15 mouse cellular contexts compared by ENCODE assay signal in the genomic region with DNA sequence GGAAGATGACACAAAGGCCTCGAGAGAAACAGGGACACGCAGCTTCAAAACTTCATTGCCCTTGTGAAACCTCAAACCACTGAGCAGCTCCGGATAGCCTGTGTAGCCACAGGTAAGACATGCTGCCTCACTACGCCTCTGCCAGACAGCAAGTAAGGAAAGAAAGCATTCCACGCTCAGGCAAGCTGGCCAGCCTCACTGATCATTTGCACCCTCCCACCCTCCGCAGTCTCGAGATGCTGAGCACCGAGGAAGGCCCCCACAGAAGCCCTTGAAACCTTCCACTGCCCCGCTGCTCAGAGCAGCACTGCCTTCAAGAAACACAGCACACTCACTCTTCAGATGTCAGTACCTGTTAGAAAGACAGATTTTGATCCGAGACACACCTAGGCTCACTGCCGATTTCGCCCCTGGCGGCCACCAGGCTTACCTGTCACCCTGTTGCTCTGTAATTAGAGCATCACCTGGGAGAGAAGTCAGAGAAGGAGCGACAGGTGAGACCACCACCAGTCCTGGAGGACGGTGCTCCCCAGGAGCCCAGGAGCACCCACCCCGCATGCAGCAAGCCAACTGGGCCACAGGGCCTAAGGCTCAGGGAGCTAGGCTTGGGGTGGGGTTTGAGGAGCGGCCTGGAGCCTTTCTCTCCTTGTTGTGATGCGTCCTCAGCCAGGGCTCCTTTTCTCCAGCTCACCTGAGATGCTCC. TPM values are rescaled to one million over a fixed set of nuclear protein-coding genes. Genes with fewer than 3 reads are reported as not detected.
A peak's percentile ranks its signal among the peaks of the same experiment; 100 is the strongest.
DNase-seq lines count a peak whose midpoint lies in the region; ATAC-seq lines count a peak whose summit lies in the region.
"Had no signal": no experiment of that assay in that cellular context is flagged by ENCODE, and none has a peak within 500 bp of the region (broad histone marks: within the 10 kb centered on the region; RNA-seq: fewer than 3 reads in every experiment).

No protein-coding gene starts in this region.

- no peak overlapping the region for H3K4me3 ChIP-seq in forebrain, embryonic 12.5 days (replicated peaks)
- H3K4me3 ChIP-seq in midbrain, embryonic 14.5 days (replicated peaks; ENCODE audit: low read depth, low read length) = peak overlapping the region; percentile 39
- H3K4me3 ChIP-seq in liver, embryonic 11.5 days (ENCODE audit: low read depth, low read length) = no peak overlapping the region
- H3K4me3 ChIP-seq in kidney, embryonic 15.5 days (replicated peaks) = no peak overlapping the region
- H3K4me3 ChIP-seq: megakaryocyte, embryonic 14.5 days had no signal

- H3K36me3 ChIP-seq in forebrain, embryonic 12.5 days (replicated peaks) = no peaks in the 10 kb centered on the region
- H3K36me3 ChIP-seq in midbrain, embryonic 14.5 days (ENCODE audit: control insufficient read depth, insufficient read depth, low read length) = no peaks in the 10 kb centered on the region
- no peaks in the 10 kb centered on the region for H3K36me3 ChIP-seq in liver, embryonic 11.5 days (ENCODE audit: control insufficient read depth, insufficient read depth, low read length)
- no peaks in the 10 kb centered on the region for H3K36me3 ChIP-seq in kidney, embryonic 15.5 days
- H3K36me3 ChIP-seq: G1E; heart, embryonic 15.5 days had no signal

- 53% methylated on average over 18 of the region's 18 CpGs for WGBS in forebrain, embryonic 12.5 days
- 60% methylated on average over 18 of the region's 18 CpGs for WGBS in midbrain, embryonic 14.5 days
- WGBS in liver, embryonic 11.5 days = 54% methylated on average over 18 of the region's 18 CpGs
- WGBS in kidney, embryonic 15.5 days = 66% methylated on average over 18 of the region's 18 CpGs

- H3K4me2 ChIP-seq in forebrain, embryonic 12.5 days = peak overlapping the region; percentile 51
- peak overlapping the region; percentile 67 for H3K4me2 ChIP-seq in midbrain, embryonic 14.5 days (ENCODE audit: low read length)
- H3K4me2 ChIP-seq in liver, embryonic 11.5 days = no peak overlapping the region
- no peak overlapping the region for H3K4me2 ChIP-seq in kidney, embryonic 15.5 days

- no peak overlapping the region for H3K9ac ChIP-seq in forebrain, embryonic 12.5 days
- H3K9ac ChIP-seq in midbrain, embryonic 14.5 days (replicated peaks; ENCODE audit: low read length) = peak overlapping the region; percentile 34; the same call in 1 of the 2 replicates
- H3K9ac ChIP-seq in liver, embryonic 11.5 days (ENCODE audit: low read depth, low read length) = no peak overlapping the region
- no peak overlapping the region for H3K9ac ChIP-seq in kidney, embryonic 15.5 days
- H3K9ac ChIP-seq: heart, embryonic 15.5 days had no signal

- intact Hi-C loops in left cerebral cortex, postnatal 10 days (cut with DNase I) = no loop called here
- intact Hi-C loops in gastrocnemius, postnatal 36 days (cut with DNase I) = no loop called here

- no peaks in the 10 kb centered on the region for H3K9me3 ChIP-seq in forebrain, embryonic 12.5 days
- no peaks in the 10 kb centered on the region for H3K9me3 ChIP-seq in midbrain, embryonic 14.5 days (ENCODE audit: control insufficient read depth, low read length)
- H3K9me3 ChIP-seq in liver, embryonic 11.5 days (ENCODE audit: control insufficient read depth, low read length) = no peaks in the 10 kb centered on the region
- H3K9me3 ChIP-seq in kidney, embryonic 15.5 days (replicated peaks) = no peaks in the 10 kb centered on the region
- H3K9me3 ChIP-seq: G1E; heart, embryonic 15.5 days; megakaryocyte, embryonic 14.5 days had no signal

- H3K27ac ChIP-seq in forebrain, embryonic 12.5 days = no peak overlapping the region
- 0 out of 2 replicates have a peak overlapping the region, but pooled peaks have one; percentile 43 for H3K27ac ChIP-seq in midbrain, embryonic 14.5 days (replicated peaks; ENCODE audit: low read depth, low read length)
- H3K27ac ChIP-seq in liver, embryonic 11.5 days (ENCODE audit: low read depth, low read length) = no peak overlapping the region
- H3K27ac ChIP-seq in kidney, embryonic 15.5 days = no peak overlapping the region
- H3K27ac ChIP-seq: heart, embryonic 15.5 days had no signal

- DNase-seq in left cerebral cortex, adult 18-20 months (ENCODE audit: low spot score in 2 of 2) = peak; percentile 20 to 26
- no peak for DNase-seq in left cerebral cortex, postnatal 10 days (ENCODE audit: extremely low spot score in 1 of 2, low spot score in 2 of 2)
- peak; percentile 39 for DNase-seq in cerebellum, adult 9-10 months
- DNase-seq in midbrain, embryonic 14.5 days = no peak
- DNase-seq in liver, embryonic 11.5 days (ENCODE audit: low spot score) = no peak
- DNase-seq in gastrocnemius, postnatal 36 days = no peak
- DNase-seq: adrenal gland, adult 2 months; kidney, postnatal 10 days; spleen, adult 18-20 months had no signal

- H3K27me3 ChIP-seq in forebrain, embryonic 12.5 days = peaks cover 15% of the 10 kb centered on the region
- H3K27me3 ChIP-seq in midbrain, embryonic 14.5 days (ENCODE audit: control insufficient read depth, insufficient read depth, low read length) = no peaks in the 10 kb centered on the region
- peaks cover 12% of the 10 kb centered on the region for H3K27me3 ChIP-seq in liver, embryonic 11.5 days (replicated peaks; ENCODE audit: control insufficient read depth, insufficient read depth, low read length)
- H3K27me3 ChIP-seq in kidney, embryonic 15.5 days = peaks cover 18% of the 10 kb centered on the region

- no peak for ATAC-seq in forebrain, embryonic 12.5 days (ENCODE audit: low FRiP score)
- ATAC-seq in midbrain, embryonic 14.5 days (ENCODE audit: low FRiP score, low TSS enrichment) = no peak
- no peak for ATAC-seq in liver, embryonic 11.5 days (replicated peaks; ENCODE audit: low FRiP score)
- no peak for ATAC-seq in kidney, embryonic 15.5 days (replicated peaks; ENCODE audit: low FRiP score)

- peaks cover 17% of the 10 kb centered on the region for H3K4me1 ChIP-seq in forebrain, embryonic 12.5 days
- peaks cover 13% of the 10 kb centered on the region; the same call in 1 of the 2 replicates for H3K4me1 ChIP-seq in midbrain, embryonic 14.5 days (ENCODE audit: control insufficient read depth, insufficient read depth, low read length)
- no peaks in the 10 kb centered on the region for H3K4me1 ChIP-seq in liver, embryonic 11.5 days (replicated peaks; ENCODE audit: control insufficient read depth, insufficient read depth, low read length)
- peaks cover 8% of the 10 kb centered on the region for H3K4me1 ChIP-seq in kidney, embryonic 15.5 days
- H3K4me1 ChIP-seq: megakaryocyte, embryonic 14.5 days had no signal

RNA-seq across cellular contexts. Expression of a gene that starts 15.2 kb away (rescaled TPM):
- 10 to 100 TPM; 21.5 TPM for total RNA-seq in left cerebral cortex, adult 18-20 months (2021)
- 1 to 10 TPM; 8.3 to 8.5 TPM for total RNA-seq in left cerebral cortex, postnatal 10 days (2021)
- polyA plus RNA-seq in forebrain, embryonic 12.5 days (2016; fragmentation: Nextera tagmentation; extraction: Ambion mirVana) = 0.64 and 1.6 TPM in 2 replicates
- polyA plus RNA-seq in midbrain, embryonic 14.5 days (2014; fragmentation: Nextera tagmentation; extraction: Ambion mirVana) = 0.75 and 1.3 TPM in 2 replicates
- 0.01 and 0.11 TPM in 2 replicates for polyA plus RNA-seq in liver, embryonic 11.5 days (2014; fragmentation: Nextera tagmentation; extraction: Ambion mirVana)
- total RNA-seq in gastrocnemius, postnatal 36 days (2021) = under 1 TPM; 0.07 to 0.18 TPM
- polyA plus RNA-seq in kidney, embryonic 15.5 days (2015; fragmentation: Nextera tagmentation; extraction: Ambion mirVana) = 0.03 TPM in 1 of 2 replicates, not detected in the other
- polyA plus RNA-seq: heart, embryonic 15.5 days had no signal

RNA-seq across cellular contexts. Expression of a gene that starts 26.2 kb away (rescaled TPM):
- total RNA-seq in left cerebral cortex, adult 18-20 months (2021) = 100 to 1,000 TPM; 147 to 150 TPM
- total RNA-seq in left cerebral cortex, postnatal 10 days (2021) = 100 to 1,000 TPM; 136 TPM
- 97.2 and 98.3 TPM in 2 replicates for polyA plus RNA-seq in forebrain, embryonic 12.5 days (2016; fragmentation: Nextera tagmentation; extraction: Ambion mirVana)
- 87.5 and 90.8 TPM in 2 replicates for polyA plus RNA-seq in midbrain, embryonic 14.5 days (2014; fragmentation: Nextera tagmentation; extraction: Ambion mirVana)
- polyA plus RNA-seq in liver, embryonic 11.5 days (2014; fragmentation: Nextera tagmentation; extraction: Ambion mirVana) = 184 and 208 TPM in 2 replicates
- total RNA-seq in gastrocnemius, postnatal 36 days (2021) = 10 to 100 TPM; 63.3 to 79.1 TPM
- 135 and 148 TPM in 2 replicates for polyA plus RNA-seq in kidney, embryonic 15.5 days (2015; fragmentation: Nextera tagmentation; extraction: Ambion mirVana)

RNA-seq across cellular contexts. Expression of a gene that starts 53.9 kb away (rescaled TPM):
- total RNA-seq in left cerebral cortex, adult 18-20 months (2021) = 1 to 10 TPM in 1 of 2 experiments, under 1 TPM in 1; 0.75 to 1.7 TPM
- 1 to 10 TPM; 1.9 to 2.1 TPM for total RNA-seq in left cerebral cortex, postnatal 10 days (2021)
- 12.0 and 12.6 TPM in 2 replicates for polyA plus RNA-seq in forebrain, embryonic 12.5 days (2016; fragmentation: Nextera tagmentation; extraction: Ambion mirVana)
- 8.3 and 8.5 TPM in 2 replicates for polyA plus RNA-seq in midbrain, embryonic 14.5 days (2014; fragmentation: Nextera tagmentation; extraction: Ambion mirVana)
- polyA plus RNA-seq in liver, embryonic 11.5 days (2014; fragmentation: Nextera tagmentation; extraction: Ambion mirVana) = not detected in 2 replicates
- not detected for total RNA-seq in gastrocnemius, postnatal 36 days (2021)
- 0.35 and 0.42 TPM in 2 replicates for polyA plus RNA-seq in kidney, embryonic 15.5 days (2015; fragmentation: Nextera tagmentation; extraction: Ambion mirVana)
- total RNA-seq: G1E; liver, adult 2 months had no signal
- polyA plus RNA-seq: G1E; liver, adult 2 months had no signal

Comparison
In these comparisons a context has a peak if more than half of its experiments do, and no peak if none do; other contexts are left out.
1. DNase-seq: peak in left cerebral cortex, adult 18-20 months (2 of 2) and cerebellum, adult 9-10 months (single experiment); none in left cerebral cortex, postnatal 10 days (0 of 2), midbrain, embryonic 14.5 days (single experiment), liver, embryonic 11.5 days (single experiment) and gastrocnemius, postnatal 36 days (0 of 2).
2. H3K4me2 ChIP-seq: peak in forebrain, embryonic 12.5 days (single experiment) and midbrain, embryonic 14.5 days (single experiment); none in liver, embryonic 11.5 days (single experiment) and kidney, embryonic 15.5 days (single experiment).